ENCODE assay signal across 7 mouse cellular contexts in genomic region chr6:124805341-124806321, GRCm38 (mm10). TPM values are rescaled to one million over a fixed set of nuclear protein-coding genes. Genes with fewer than 3 reads are reported as not detected.
A peak's percentile ranks its signal among the peaks of the same experiment; 100 is the strongest.
DNase-seq lines count a peak whose midpoint lies in the region; ATAC-seq lines count a peak whose summit lies in the region.

No protein-coding gene starts in this region.

- peaks cover 50% of the 10 kb centered on the region for H3K4me1 ChIP-seq in embryonic facial prominence, embryonic 10.5 days
- 0 out of 2 replicates have a peak, but pooled peaks cover 7% of the 10 kb centered on the region for H3K4me1 ChIP-seq in limb, embryonic 11.5 days (ENCODE audit: control insufficient read depth, insufficient read depth, low read length)
- peaks cover 30% of the 10 kb centered on the region for H3K4me1 ChIP-seq in midbrain, embryonic 14.5 days (ENCODE audit: control insufficient read depth, insufficient read depth, low read length)

- no peaks in the 10 kb centered on the region for H3K27me3 ChIP-seq in embryonic facial prominence, embryonic 10.5 days (replicated peaks; ENCODE audit: low read depth, poor library complexity, severe bottlenecking)
- H3K27me3 ChIP-seq in limb, embryonic 11.5 days (ENCODE audit: control insufficient read depth, insufficient read depth, low read length) = no peaks in the 10 kb centered on the region
- no peaks in the 10 kb centered on the region for H3K27me3 ChIP-seq in midbrain, embryonic 14.5 days (ENCODE audit: control insufficient read depth, insufficient read depth, low read length)

- peak overlapping the region; percentile 91 for H3K27ac ChIP-seq in embryonic facial prominence, embryonic 10.5 days (replicated peaks)
- H3K27ac ChIP-seq in limb, embryonic 11.5 days (replicated peaks; ENCODE audit: low read depth, low read length) = peak overlapping the region; percentile 88
- H3K27ac ChIP-seq in midbrain, embryonic 14.5 days (replicated peaks; ENCODE audit: low read depth, low read length) = peak overlapping the region; percentile 77

- H3K9ac ChIP-seq in limb, embryonic 11.5 days (ENCODE audit: low read length) = peak overlapping the region; percentile 58
- peak overlapping the region; percentile 56 for H3K9ac ChIP-seq in midbrain, embryonic 14.5 days (replicated peaks; ENCODE audit: low read length)

- peak; percentile 97 for DNase-seq in adrenal gland, postnatal 10 days
- DNase-seq in embryonic facial prominence, embryonic 10.5 days (ENCODE audit: low spot score) = peak; percentile 96
- DNase-seq in kidney, adult 18-20 months = peak; percentile 96
- peak; percentile 93 for DNase-seq in limb, embryonic 11.5 days (ENCODE audit: low spot score)
- peak; percentile 96 for DNase-seq in midbrain, embryonic 14.5 days
- DNase-seq in spleen, adult 18-20 months = peak; percentile 72 to 78

- peak overlapping the region; percentile 66 for H3K4me3 ChIP-seq in embryonic facial prominence, embryonic 10.5 days
- H3K4me3 ChIP-seq in limb, embryonic 11.5 days (ENCODE audit: low read depth, low read length) = peak overlapping the region; percentile 39
- H3K4me3 ChIP-seq in midbrain, embryonic 14.5 days (replicated peaks; ENCODE audit: low read depth, low read length) = peak overlapping the region; percentile 39

- no peaks in the 10 kb centered on the region for H3K9me3 ChIP-seq in embryonic facial prominence, embryonic 10.5 days
- no peaks in the 10 kb centered on the region for H3K9me3 ChIP-seq in limb, embryonic 11.5 days (ENCODE audit: control insufficient read depth, low read length)
- no peaks in the 10 kb centered on the region for H3K9me3 ChIP-seq in midbrain, embryonic 14.5 days (ENCODE audit: control insufficient read depth, low read length)

- H3K4me2 ChIP-seq in limb, embryonic 11.5 days (ENCODE audit: low read depth, severe bottlenecking) = peak overlapping the region; percentile 75
- H3K4me2 ChIP-seq in midbrain, embryonic 14.5 days (ENCODE audit: low read length) = peak overlapping the region; percentile 73

- 1% methylated on average over 34 of the region's 34 CpGs for WGBS in embryonic facial prominence, embryonic 10.5 days
- WGBS in limb, embryonic 11.5 days = 3% methylated on average over 34 of the region's 34 CpGs
- 3% methylated on average over 34 of the region's 34 CpGs for whole genome bisulfite sequencing in midbrain, embryonic 14.5 days

- ATAC-seq in granulocyte monocyte progenitor cell, adult 5-6 weeks (replicated peaks; ENCODE audit: poor library complexity, severe bottlenecking) = peak; percentile 75
- ATAC-seq in limb, embryonic 11.5 days (ENCODE audit: insufficient number of reproducible peaks, low FRiP score, low TSS enrichment, low read depth) = peak; percentile 71
- peak; percentile 88 for ATAC-seq in midbrain, embryonic 14.5 days (ENCODE audit: low FRiP score, low TSS enrichment)

- H3K36me3 ChIP-seq in embryonic facial prominence, embryonic 10.5 days (replicated peaks) = peaks cover 10% of the 10 kb centered on the region
- no peaks in the 10 kb centered on the region for H3K36me3 ChIP-seq in limb, embryonic 11.5 days (ENCODE audit: control insufficient read depth, insufficient read depth, low read length)
- H3K36me3 ChIP-seq in midbrain, embryonic 14.5 days (ENCODE audit: control insufficient read depth, insufficient read depth, low read length) = peaks cover 4% of the 10 kb centered on the region; the same call in 1 of the 2 replicates

RNA-seq across cellular contexts. Expression of gene Spsb2, which starts 2.8 kb away (rescaled TPM):
- 10 to 100 TPM; 11.7 to 15.2 TPM for total RNA-seq in adrenal gland, postnatal 10 days (2021)
- 7.1 and 8.3 TPM in 2 replicates for polyA plus RNA-seq in embryonic facial prominence, embryonic 10.5 days (2016; fragmentation: Nextera tagmentation; extraction: Ambion mirVana)
- total RNA-seq in granulocyte monocyte progenitor cell, adult 5-6 weeks (2014; fragmentation: Nextera tagmentation) = 3.1 and 5.2 TPM in 2 replicates
- 4.6 and 10.5 TPM in 2 replicates for total RNA-seq in granulocyte monocyte progenitor cell, adult 5-6 weeks (2017)
- 5.3 and 5.5 TPM in 2 replicates for polyA plus RNA-seq in limb, embryonic 11.5 days (2014; fragmentation: Nextera tagmentation; extraction: Ambion mirVana)
- 5.9 and 6.3 TPM in 2 replicates for polyA plus RNA-seq in midbrain, embryonic 14.5 days (2014; fragmentation: Nextera tagmentation; extraction: Ambion mirVana)

RNA-seq across cellular contexts. Expression of gene Tpi1, which starts 8.5 kb away (rescaled TPM):
- 100 to 1,000 TPM; 504 to 601 TPM for total RNA-seq in adrenal gland, postnatal 10 days (2021)
- polyA plus RNA-seq in embryonic facial prominence, embryonic 10.5 days (2016; fragmentation: Nextera tagmentation; extraction: Ambion mirVana) = 829 and 899 TPM in 2 replicates
- 357 and 379 TPM in 2 replicates for total RNA-seq in granulocyte monocyte progenitor cell, adult 5-6 weeks (2014; fragmentation: Nextera tagmentation)
- 273 and 305 TPM in 2 replicates for total RNA-seq in granulocyte monocyte progenitor cell, adult 5-6 weeks (2017)
- polyA plus RNA-seq in limb, embryonic 11.5 days (2014; fragmentation: Nextera tagmentation; extraction: Ambion mirVana) = 724 and 825 TPM in 2 replicates
- polyA plus RNA-seq in midbrain, embryonic 14.5 days (2014; fragmentation: Nextera tagmentation; extraction: Ambion mirVana) = 343 and 349 TPM in 2 replicates

RNA-seq across cellular contexts. Expression of gene Usp5, which starts 23.7 kb away (rescaled TPM):
- total RNA-seq in adrenal gland, postnatal 10 days (2021) = 100 to 1,000 TPM in 1 of 2 experiments, 10 to 100 TPM in 1; 89.2 to 111 TPM
- 191 and 212 TPM in 2 replicates for polyA plus RNA-seq in embryonic facial prominence, embryonic 10.5 days (2016; fragmentation: Nextera tagmentation; extraction: Ambion mirVana)
- total RNA-seq in granulocyte monocyte progenitor cell, adult 5-6 weeks (2014; fragmentation: Nextera tagmentation) = 88.8 and 89.4 TPM in 2 replicates
- total RNA-seq in granulocyte monocyte progenitor cell, adult 5-6 weeks (2017) = 93.5 and 98.6 TPM in 2 replicates
- 152 and 153 TPM in 2 replicates for polyA plus RNA-seq in limb, embryonic 11.5 days (2014; fragmentation: Nextera tagmentation; extraction: Ambion mirVana)
- polyA plus RNA-seq in midbrain, embryonic 14.5 days (2014; fragmentation: Nextera tagmentation; extraction: Ambion mirVana) = 184 and 191 TPM in 2 replicates

RNA-seq across cellular contexts. Expression of gene Cdca3, which starts 23.7 kb away (rescaled TPM):
- total RNA-seq in adrenal gland, postnatal 10 days (2021) = 10 to 100 TPM; 26.3 to 28.8 TPM
- polyA plus RNA-seq in embryonic facial prominence, embryonic 10.5 days (2016; fragmentation: Nextera tagmentation; extraction: Ambion mirVana) = 225 and 238 TPM in 2 replicates
- 86.1 and 89.0 TPM in 2 replicates for total RNA-seq in granulocyte monocyte progenitor cell, adult 5-6 weeks (2014; fragmentation: Nextera tagmentation)
- 128 and 162 TPM in 2 replicates for total RNA-seq in granulocyte monocyte progenitor cell, adult 5-6 weeks (2017)
- polyA plus RNA-seq in limb, embryonic 11.5 days (2014; fragmentation: Nextera tagmentation; extraction: Ambion mirVana) = 243 and 249 TPM in 2 replicates
- 25.0 and 43.7 TPM in 2 replicates for polyA plus RNA-seq in midbrain, embryonic 14.5 days (2014; fragmentation: Nextera tagmentation; extraction: Ambion mirVana)

RNA-seq across cellular contexts. Expression of gene Lrrc23, which starts 26.1 kb away (rescaled TPM):
- total RNA-seq in adrenal gland, postnatal 10 days (2021) = under 1 TPM in 1 of 2 experiments, not detected in 1; 0.72 TPM
- polyA plus RNA-seq in embryonic facial prominence, embryonic 10.5 days (2016; fragmentation: Nextera tagmentation; extraction: Ambion mirVana) = 0.50 and 0.74 TPM in 2 replicates
- not detected in 2 replicates for total RNA-seq in granulocyte monocyte progenitor cell, adult 5-6 weeks (2014; fragmentation: Nextera tagmentation)
- 0.98 TPM in 1 of 2 replicates, not detected in the other for total RNA-seq in granulocyte monocyte progenitor cell, adult 5-6 weeks (2017)
- polyA plus RNA-seq in limb, embryonic 11.5 days (2014; fragmentation: Nextera tagmentation; extraction: Ambion mirVana) = 0.91 and 1.0 TPM in 2 replicates
- 1.4 and 3.2 TPM in 2 replicates for polyA plus RNA-seq in midbrain, embryonic 14.5 days (2014; fragmentation: Nextera tagmentation; extraction: Ambion mirVana)

Comparison
In these comparisons a context has a peak if more than half of its experiments do, and no peak if none do; other contexts are left out.
1. Peak in every context shown above with its lines: DNase-seq, ATAC-seq, H3K4me3 ChIP-seq and H3K27ac ChIP-seq.